Mouse (Mus musculus): ENCODE measurements around the gene Ston2. TPM values are rescaled to one million over a fixed set of nuclear protein-coding genes. Genes with fewer than 3 reads are reported as not detected.

The Ston2 gene
- polyA plus RNA-seq, 1 experiment: 3.6 TPM

DNA sequence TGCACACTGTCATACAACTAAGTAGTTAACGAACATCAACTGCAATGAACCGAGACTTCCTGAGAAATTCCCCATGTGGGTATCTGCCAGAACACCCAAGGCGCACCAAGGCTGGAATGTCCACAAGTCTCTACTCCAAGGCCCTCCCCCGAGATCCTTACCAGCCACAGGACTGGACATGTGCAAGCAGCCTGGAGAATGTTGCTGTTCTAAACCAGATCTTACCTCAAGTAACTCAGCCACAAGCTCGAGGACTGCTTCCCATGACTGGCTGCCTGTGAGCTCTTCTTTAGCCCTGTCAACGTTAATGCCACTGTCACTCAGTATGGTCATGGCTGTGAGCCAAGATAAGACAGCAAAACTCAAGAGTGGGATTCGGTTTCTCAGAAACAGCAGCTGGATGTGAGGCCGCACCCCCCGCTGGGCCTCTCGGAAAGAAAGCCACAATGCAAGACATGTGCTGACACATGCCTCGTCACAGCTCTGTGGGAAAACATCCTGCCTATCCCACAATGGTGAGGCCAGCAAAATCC lies 42.4 kb downstream of the Ston2 start:
- no peaks in the 10 kb centered on the region for H3K27me3 ChIP-seq (ENCODE audit: control insufficient read depth)
- TF ChIP-seq GATA1 (IDR thresholded peaks at IDR 0.05; ENCODE audit: low read length): peak; percentile 72; the same call in 1 of the 2 replicates
- TF ChIP-seq TAL1 (IDR thresholded peaks at IDR 0.05; ENCODE audit: low read length): peak; percentile 65
- peak overlapping the region; percentile 66 for H3K4me3 ChIP-seq (replicated peaks)
- peaks cover 85% of the 10 kb centered on the region for H3K4me1 ChIP-seq (ENCODE audit: control insufficient read depth)
- H3K9me3 ChIP-seq (ENCODE audit: control insufficient read depth, low read length): no peaks in the 10 kb centered on the region
- peaks cover 32% of the 10 kb centered on the region for H3K36me3 ChIP-seq (ENCODE audit: control insufficient read depth)

DNA sequence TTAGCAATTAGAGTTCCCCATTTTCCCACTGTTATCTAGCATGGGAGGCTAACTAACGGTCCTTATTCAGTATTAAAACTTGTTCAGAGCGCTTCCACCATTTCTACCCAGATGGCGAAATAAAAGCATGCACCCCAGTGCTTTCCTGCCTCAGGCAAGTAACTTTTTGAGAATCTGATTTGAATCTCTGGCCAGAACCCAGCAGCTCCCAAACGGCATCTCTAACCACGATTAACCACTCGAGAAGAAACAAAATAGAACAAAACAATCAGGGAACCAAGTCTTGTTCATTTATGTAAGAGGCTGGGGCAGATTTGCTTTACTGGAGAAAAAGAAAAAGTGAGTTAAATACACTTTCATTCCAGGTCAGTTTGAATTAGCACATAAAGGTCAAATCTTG lies 44.1 kb downstream of the Ston2 start:
- H3K9me3 ChIP-seq (ENCODE audit: control insufficient read depth, low read length): no peaks in the 10 kb centered on the region
- peak overlapping the region; percentile 66 for H3K4me3 ChIP-seq (replicated peaks)
- H3K36me3 ChIP-seq (ENCODE audit: control insufficient read depth): peaks cover 50% of the 10 kb centered on the region
- no peak for TF ChIP-seq TAL1 (IDR thresholded peaks at IDR 0.05; ENCODE audit: low read length)
- no peak for TF ChIP-seq GATA1 (IDR thresholded peaks at IDR 0.05; ENCODE audit: low read length)
- H3K27me3 ChIP-seq (ENCODE audit: control insufficient read depth): no peaks in the 10 kb centered on the region
- H3K4me1 ChIP-seq (ENCODE audit: control insufficient read depth): peaks cover 71% of the 10 kb centered on the region

DNA sequence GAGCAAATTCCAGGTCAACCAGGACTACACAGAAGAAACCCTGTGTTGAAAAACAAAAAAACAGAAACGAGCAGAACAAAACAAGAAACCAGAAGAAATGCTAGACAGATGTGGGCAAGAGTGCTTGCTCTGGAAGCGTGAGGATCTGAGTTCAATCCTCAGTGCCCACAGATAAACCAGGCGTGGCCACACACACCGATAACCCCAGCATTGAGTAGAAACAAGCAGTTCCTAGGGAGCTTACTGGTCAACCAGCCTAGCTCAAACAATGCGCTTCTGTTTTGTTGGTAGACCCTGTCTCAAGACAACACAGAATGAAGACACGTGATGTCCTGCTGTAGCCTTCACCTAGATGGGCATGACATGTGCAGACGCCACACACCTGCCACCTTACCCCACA lies 45.3 kb downstream of the Ston2 start:
- TF ChIP-seq TAL1 (IDR thresholded peaks at IDR 0.05; ENCODE audit: low read length) (no peak), GATA1 (IDR thresholded peaks at IDR 0.05; ENCODE audit: low read length) (no peak)
- Histone ChIP-seq H3K4me3 (replicated peaks) (peak overlapping the region; percentile 17), H3K4me1 (ENCODE audit: control insufficient read depth) (peaks cover 59% of the 10 kb centered on the region), H3K36me3 (ENCODE audit: control insufficient read depth) (peaks cover 61% of the 10 kb centered on the region), H3K9me3 (ENCODE audit: control insufficient read depth, low read length) (no peaks in the 10 kb centered on the region), H3K27me3 (ENCODE audit: control insufficient read depth) (no peaks in the 10 kb centered on the region)

DNA sequence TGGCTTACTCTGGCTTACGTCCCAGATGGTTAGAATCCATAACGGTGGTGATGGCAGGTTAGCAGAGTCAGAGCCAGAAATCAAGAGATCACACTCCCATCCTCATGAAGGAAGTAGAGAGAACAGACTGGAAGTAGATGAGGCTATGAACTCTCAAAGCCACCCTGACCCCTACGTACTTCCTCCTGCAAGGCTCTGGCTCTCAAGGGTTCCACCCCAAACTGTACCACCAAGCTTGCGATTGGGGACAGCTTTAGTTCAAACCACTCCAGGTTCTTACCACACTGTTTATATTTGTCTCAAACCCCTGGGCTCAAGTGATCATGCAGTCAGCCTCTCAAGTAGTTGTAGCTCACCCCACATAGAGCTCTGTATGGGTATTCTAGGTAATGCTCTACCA lies 49.8 kb downstream of the Ston2 start:
- peaks cover 45% of the 10 kb centered on the region for H3K4me1 ChIP-seq (ENCODE audit: control insufficient read depth)

DNA sequence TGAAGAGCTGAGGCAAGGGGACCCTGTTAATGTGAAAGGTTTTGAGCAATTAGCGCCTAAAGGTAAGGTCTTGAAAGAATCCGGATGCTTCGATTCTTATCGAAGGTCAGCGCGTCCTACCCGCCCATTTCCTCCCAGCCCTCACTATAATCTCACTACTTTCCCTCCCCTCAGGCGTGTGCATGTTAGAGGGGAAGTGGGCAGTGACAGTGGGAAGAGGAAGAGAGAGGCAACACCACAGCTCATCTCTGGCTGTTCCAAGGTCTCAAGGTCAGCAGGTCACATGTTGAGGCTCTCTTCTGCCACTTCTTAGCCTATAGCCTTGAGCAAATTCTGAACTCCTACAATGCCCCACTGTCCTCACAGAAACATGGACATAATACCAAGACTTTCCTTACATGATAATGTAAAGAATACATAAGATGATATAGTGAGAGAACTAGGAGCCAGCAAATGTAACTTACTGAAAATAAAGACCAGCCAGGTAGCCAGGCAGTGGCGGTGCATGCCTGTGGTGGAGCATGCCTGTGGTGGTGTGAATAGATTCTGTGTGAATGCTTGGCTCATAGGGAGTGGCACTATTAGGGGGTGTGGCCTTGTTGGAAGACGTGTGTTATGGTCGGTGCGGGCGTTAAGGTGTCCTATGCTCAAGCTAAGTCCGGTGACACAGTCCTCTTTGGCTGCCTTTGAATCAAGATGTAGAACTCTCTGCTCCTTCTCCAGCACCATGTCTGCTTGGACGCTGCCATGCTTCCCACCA lies 51.8 kb downstream of the Ston2 start:
- Histone ChIP-seq H3K9me3 (ENCODE audit: control insufficient read depth, low read length) (no peaks in the 10 kb centered on the region), H3K36me3 (ENCODE audit: control insufficient read depth) (peaks cover 98% of the 10 kb centered on the region)

More for the DNA sequence above, 49.8 kb downstream of the Ston2 start:
- H3K4me3 ChIP-seq (replicated peaks): no peak overlapping the region
- TF ChIP-seq TAL1 (IDR thresholded peaks at IDR 0.05; ENCODE audit: low read length) (no peak), GATA1 (IDR thresholded peaks at IDR 0.05; ENCODE audit: low read length) (no peak)
- H3K9me3 ChIP-seq (ENCODE audit: control insufficient read depth, low read length): no peaks in the 10 kb centered on the region
- H3K36me3 ChIP-seq (ENCODE audit: control insufficient read depth): peaks cover 98% of the 10 kb centered on the region
- no peaks in the 10 kb centered on the region for H3K27me3 ChIP-seq (ENCODE audit: control insufficient read depth)

DNA sequence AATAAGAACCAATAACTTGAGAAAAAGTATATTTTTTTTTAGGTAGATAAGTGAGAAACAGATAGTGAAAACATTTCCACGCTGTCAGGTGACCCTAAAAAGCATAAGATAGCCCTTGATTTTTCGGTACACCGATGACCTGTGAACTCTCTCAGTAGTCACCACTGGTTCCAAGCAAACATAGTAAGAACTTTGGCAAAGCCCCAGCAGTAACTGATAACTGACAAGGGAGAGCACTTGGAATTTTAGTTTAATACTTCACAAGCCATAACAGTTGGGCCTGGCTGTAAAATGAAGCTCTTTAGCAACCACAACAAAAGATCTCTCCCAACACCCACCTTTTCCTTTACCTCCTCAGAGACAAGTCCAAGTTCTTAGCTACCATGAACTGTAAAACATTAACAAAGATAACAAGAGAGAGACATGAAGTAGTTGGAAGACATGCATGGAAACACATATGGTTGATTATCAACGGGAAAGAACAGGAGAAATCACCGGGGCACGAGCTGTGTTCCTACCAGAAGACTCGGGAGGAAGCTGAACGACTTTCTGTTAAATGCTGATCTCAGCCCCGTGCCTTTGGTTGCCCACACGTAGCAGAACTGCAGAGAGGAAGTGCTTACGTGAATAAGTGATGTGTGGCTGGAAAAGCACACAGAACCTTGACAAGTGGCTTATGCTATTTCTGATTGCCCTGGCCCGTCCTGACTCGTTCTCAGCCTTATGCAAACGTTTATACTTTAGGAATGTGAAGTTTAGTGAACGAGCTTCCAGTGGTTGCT lies 53.8 kb downstream of the Ston2 start:
- Histone ChIP-seq H3K27me3 (ENCODE audit: control insufficient read depth) (no peaks in the 10 kb centered on the region), H3K36me3 (ENCODE audit: control insufficient read depth) (peaks cover 96% of the 10 kb centered on the region), H3K4me3 (replicated peaks) (no peak overlapping the region), H3K9me3 (ENCODE audit: control insufficient read depth, low read length) (no peaks in the 10 kb centered on the region), H3K4me1 (ENCODE audit: control insufficient read depth) (peaks cover 28% of the 10 kb centered on the region)
- no peak for TF ChIP-seq GATA1 (IDR thresholded peaks at IDR 0.05; ENCODE audit: low read length)
- no peak for TF ChIP-seq TAL1 (IDR thresholded peaks at IDR 0.05; ENCODE audit: low read length)

More for the DNA sequence above, 51.8 kb downstream of the Ston2 start:
- Histone ChIP-seq H3K27me3 (ENCODE audit: control insufficient read depth) (no peaks in the 10 kb centered on the region), H3K4me3 (replicated peaks) (no peak overlapping the region), H3K4me1 (ENCODE audit: control insufficient read depth) (peaks cover 28% of the 10 kb centered on the region)
- TF ChIP-seq GATA1 (IDR thresholded peaks at IDR 0.05; ENCODE audit: low read length) (no peak), TAL1 (IDR thresholded peaks at IDR 0.05; ENCODE audit: low read length) (no peak)

DNA sequence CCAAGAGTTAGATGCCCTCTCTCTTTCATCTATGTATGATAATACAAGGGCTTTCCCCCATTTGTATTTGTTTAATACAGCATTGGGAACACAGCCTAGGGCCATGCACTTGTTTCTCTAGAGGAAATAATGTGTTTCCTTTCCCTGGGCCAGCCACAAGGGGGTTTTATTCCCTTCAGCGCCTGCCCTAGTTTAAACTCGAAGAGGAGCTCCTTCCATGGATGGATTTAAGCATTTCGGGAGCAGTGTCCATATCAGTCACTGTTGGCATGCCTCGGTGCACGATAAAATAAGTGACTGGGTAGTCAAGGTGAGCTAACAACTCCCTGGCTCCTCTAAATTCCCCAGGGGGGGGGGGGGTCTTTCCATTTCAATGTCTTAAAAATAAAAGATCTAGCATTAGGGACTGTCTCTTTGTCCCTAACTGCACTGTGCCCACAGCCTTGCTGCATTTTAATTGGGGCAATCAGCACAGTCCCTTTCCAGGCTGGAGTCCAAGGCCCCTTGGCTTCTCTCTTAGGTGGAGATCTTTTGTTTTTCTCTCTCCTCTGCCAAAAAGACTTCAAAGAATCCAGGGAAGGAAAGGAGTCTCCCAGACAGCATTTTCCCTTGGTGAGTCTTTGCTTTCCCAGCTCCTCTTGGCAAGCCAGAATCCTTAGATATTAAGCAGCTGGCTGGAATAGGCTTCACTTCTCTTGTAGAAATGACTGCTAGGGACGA lies 55.3 kb downstream of the Ston2 start:
- Histone ChIP-seq H3K4me1 (ENCODE audit: control insufficient read depth) (peaks cover 31% of the 10 kb centered on the region), H3K27me3 (ENCODE audit: control insufficient read depth) (no peaks in the 10 kb centered on the region), H3K4me3 (replicated peaks) (no peak overlapping the region), H3K36me3 (ENCODE audit: control insufficient read depth) (peaks cover 96% of the 10 kb centered on the region), H3K9me3 (ENCODE audit: control insufficient read depth, low read length) (no peaks in the 10 kb centered on the region)
- no peak for TF ChIP-seq TAL1 (IDR thresholded peaks at IDR 0.05; ENCODE audit: low read length)
- TF ChIP-seq GATA1 (IDR thresholded peaks at IDR 0.05; ENCODE audit: low read length): no peak

DNA sequence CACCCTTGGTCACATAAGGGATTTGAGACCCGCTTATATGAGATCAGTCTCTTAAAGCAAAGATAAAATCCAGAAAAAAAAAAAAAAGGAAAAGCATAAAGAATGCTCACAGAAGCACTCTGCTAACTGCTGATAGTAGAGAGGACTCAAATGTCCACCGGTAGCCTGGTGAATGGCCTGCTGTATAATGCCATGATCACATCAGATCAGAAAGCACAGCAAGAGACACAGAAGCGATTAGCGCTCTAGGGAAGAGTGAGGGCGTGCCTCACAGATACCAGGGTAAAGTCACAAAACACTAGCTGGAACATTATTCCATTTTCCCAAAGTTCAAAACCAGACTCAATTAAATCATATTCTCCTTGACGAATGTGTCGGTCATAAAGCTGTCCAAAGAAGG lies 62.0 kb downstream of the Ston2 start:
- H3K27me3 ChIP-seq (ENCODE audit: control insufficient read depth): no peaks in the 10 kb centered on the region
- no peaks in the 10 kb centered on the region for H3K9me3 ChIP-seq (ENCODE audit: control insufficient read depth, low read length)
- no peak overlapping the region for H3K4me3 ChIP-seq (replicated peaks)
- TF ChIP-seq GATA1 (IDR thresholded peaks at IDR 0.05; ENCODE audit: low read length): no peak
- TF ChIP-seq TAL1 (IDR thresholded peaks at IDR 0.05; ENCODE audit: low read length): no peak
- H3K4me1 ChIP-seq (ENCODE audit: control insufficient read depth): peaks cover 19% of the 10 kb centered on the region
- peaks cover 67% of the 10 kb centered on the region for H3K36me3 ChIP-seq (ENCODE audit: control insufficient read depth)
